Mouse (Mus musculus): ENCODE measurements at regions not wholly inside any gene's neighbourhood (a gene's known extent, or its start where the extent isn't known, plus 50 kb on each side); places are given as distances from the start of the nearest gene placed in this dataset.

- TF ChIP-seq CTCF (conservative IDR thresholded peaks at IDR 0.05; ENCODE audit: low read length) (no peak), NANOG (IDR thresholded peaks at IDR 0.05; ENCODE audit: borderline replicate concordance, low read length) (no peak)
Observed at GRCm38 (mm10) chr10:24541990-24542389, 53.3 kb upstream of the Ccn2 start.

All from E14TG2a.4 (cell line).